Mouse (Mus musculus): Measurements from ENCODE around the gene Rnf114.
A peak's percentile ranks its signal among the peaks of the same experiment; 100 is the strongest.

Rnf114 gene

DNA sequence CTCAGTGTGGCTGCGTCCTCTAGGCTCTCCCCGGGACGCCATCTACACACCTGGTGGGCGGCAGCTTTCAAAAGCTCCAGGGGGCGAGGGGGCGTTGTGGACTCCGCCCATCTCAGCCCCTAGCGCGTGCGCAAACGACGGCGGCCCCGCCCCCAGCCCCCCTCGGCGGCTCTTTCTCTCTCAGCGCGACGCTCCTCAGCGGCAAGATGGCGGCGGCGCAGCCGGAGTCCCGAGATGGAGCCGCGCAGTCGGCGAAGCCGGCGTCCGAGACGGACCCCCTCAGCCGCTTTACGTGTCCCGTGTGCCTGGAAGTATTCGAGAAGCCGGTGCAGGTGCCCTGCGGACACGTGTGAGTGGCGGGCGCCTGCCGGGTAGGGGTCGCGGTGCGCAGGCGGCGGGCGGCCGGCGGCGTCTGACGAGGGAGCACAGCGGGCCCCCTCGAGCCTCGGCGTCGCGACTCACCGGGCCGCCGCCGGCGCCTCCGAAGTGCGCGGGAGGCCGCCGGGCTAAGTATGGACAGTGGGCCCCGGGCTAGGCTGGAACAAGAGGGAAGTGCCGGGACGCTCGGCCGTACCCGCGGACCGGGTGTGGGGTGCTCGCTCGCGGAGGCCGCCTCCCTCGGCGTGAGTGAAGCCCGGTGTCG, 10.9 kb downstream of the Rnf114 start:
- peak in 1 of 2 experiments; percentile 63 for DNase-seq (ENCODE audit: low read depth in 1 of 2, low spot score in 2 of 2)

DNA sequence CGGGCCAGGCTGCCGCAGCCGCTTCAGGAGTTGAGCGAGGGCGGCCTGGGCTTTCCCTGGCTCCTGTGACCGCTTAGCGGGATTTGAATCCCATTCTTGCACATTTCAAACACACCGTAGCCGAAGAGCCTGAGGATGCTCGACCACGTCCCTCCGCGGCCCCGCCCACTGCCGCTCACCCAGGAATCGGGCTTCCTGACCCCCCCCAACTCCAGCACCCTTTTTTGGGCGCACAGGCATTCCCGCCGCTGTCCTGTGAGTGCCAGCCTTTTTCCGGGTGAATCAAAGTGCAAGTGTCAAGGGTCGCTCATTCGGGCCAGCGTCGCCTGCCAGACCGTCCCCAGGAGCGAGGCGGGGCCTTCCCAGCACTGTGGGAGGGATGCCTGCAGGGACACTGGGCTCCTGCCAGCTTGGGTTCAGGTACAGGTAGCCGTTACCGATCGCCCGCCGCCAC, 11.5 kb downstream of the Rnf114 start:
- no peak for DNase-seq (ENCODE audit: low read depth in 1 of 2, low spot score in 2 of 2)

DNA sequence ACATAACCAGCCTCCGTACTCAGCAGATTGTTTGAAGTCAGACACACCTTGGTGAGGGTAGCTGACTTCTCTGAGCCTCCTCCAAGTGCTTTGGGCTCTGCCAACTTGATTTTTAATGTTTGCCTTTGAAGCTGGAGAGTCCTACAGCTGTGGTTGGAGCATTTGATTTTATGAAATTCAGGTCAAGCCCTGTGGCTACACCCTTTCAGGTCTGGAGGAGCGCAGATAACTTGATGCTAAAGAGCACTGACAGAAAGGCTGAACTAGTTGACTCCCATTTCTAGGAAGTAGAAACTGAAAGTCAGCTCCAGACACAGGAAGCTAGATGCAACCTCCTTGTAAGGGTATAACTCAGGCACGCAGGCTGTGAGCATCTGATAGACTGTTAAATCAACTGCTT, 12.7 kb downstream of the Rnf114 start:
- DNase-seq (ENCODE audit: low read depth in 1 of 2, low spot score in 2 of 2) = peak in 1 of 2 experiments; percentile 33

DNA sequence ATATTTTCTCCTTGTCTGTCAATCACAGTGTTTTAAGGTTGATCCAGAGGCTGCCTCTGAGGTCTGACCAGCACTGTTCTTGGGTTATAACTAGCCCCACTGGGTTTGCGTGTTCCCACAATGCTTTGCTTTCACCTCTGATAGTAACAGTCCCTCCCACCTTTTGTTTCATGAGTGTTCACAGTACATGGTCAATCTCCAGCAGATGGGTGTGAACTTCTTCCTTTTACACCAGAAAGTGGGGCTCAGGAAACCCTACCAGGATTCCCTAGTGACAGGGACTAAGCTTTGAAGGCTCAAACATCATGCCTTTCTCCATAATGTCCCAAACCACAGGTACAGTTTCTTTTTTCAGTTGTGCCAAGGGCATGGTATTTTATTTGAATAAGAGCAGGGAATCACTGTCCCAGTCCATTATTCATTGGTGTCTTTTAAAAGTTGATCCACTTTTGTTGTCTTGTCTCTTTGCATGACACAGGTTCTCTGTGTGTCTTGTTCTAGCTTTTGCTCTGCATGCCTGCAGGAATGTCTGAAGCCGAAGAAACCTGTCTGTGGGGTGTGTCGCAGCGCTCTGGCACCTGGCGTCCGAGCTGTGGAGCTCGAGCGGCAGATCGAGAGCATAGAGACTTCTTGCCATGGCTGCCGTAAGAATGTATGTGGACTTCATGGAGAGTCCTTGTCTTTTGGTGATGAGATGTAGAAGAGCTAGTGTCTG, 14.3 kb downstream of the Rnf114 start:
- DNase-seq (ENCODE audit: low read depth in 1 of 2, low spot score in 2 of 2) = no peak

DNA sequence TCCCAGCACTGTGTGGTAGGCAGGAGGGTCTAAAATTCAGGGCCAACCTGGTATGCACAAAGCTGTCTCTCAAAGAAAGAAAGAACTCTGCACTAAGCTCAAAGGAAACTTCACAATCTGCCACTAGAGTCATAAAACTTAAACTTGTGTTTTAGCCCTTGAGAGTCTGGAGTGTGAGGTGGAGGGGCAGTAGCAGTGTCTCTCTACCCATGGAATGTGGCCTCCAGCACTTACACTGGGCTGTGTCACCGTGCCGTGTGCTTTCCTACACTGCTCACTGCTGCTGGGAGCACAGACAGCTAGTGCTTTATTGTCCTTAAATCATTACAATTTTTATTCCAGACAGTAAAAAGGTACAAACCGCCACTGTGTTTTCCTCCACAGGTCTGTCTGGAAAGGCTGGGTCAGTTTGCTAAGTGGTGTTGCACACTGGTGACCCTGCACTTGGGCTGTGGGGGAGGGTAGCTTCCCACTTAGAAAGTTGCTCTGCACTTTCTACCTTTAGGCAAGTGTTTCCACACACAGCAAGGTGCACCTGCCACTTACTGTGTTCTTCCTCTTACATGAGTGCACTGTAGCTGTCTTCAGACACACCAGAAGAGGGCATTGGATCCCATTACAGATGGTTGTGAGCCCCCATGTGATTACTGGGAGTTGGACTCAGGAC, 15.4 kb downstream of the Rnf114 start:
- no peak for DNase-seq (ENCODE audit: low read depth in 1 of 2, low spot score in 2 of 2)

DNA sequence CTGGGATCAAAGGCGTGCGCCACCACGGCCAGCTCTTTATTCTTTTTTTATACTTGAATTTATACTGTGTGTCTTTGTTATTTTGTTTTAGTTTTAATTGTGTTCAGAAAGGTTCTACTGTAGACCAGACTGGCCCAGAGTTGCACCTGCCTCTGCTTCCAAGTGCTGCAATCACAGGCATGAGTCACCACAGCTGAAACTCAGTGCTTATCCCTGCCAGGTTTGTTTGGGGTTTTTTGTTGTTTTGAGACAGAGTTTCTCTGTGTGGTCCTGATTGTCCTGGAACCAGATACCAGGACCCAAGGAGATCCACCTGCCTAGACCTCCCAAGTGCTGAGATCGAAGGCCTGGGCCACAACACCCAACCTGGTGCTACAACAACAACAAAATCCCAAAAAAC, 16.1 kb downstream of the Rnf114 start:
- DNase-seq (ENCODE audit: low read depth in 1 of 2, low spot score in 2 of 2) = no peak

DNA sequence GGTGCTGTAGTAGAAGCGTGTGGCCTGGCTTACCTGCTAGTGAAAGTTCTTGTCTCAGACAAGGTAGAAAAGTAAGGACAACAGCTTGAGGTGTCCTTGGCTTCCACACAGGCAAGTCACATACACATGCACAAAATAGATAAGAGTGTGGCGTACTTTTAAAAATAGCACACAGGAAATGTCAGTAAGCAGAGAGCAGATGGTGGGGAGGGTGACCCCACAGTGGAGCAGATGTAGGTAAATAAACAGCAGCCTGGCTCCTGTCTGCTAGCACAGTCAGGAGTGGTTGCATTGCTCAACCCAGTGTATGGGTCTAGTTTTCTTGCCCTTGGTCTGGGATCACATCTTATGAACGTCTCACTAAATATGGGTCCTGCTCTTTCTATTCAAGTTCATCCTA, 18.0 kb downstream of the Rnf114 start:
- no peak for DNase-seq (ENCODE audit: low read depth in 1 of 2, low spot score in 2 of 2)

DNA sequence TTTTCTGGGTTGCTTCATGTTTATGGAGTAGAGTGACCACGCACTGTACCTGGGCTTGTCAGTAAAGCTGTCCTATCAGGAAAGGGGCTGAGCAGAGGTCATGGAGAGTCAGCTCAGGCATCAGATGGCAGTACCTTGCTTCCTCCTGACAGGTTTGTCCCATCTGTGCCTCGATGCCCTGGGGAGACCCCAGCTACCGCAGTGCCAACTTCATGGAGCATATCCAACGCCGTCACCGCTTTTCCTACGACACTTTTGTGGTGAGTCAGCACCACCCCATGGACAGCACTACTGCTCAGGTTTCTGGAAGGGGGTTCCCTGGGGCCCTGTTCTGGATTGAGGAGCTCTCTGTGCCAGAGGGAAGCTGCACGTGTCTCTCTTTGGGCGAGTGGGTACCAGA, 19.9 kb downstream of the Rnf114 start:
- DNase-seq (ENCODE audit: low read depth in 1 of 2, low spot score in 2 of 2) = no peak

DNA sequence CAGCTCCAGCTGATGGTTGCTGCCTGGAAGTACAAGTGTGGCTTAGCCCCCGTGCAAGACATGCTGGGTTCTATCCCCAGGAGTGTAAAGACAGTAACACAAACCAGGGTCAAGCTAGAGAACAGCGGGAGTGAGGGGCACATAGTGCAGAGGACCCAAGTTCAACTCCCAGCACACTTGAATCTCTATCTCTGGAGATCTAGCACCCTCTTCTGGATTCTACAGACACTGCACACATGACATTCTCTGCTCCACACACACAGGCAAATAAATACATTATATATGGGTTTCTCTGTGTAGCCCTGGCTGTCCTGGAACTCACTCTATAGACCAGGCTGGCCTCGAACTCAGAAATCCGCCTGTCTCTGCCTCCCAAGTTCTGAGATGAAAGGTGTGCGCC, 20.5 kb downstream of the Rnf114 start:
- no peak for DNase-seq (ENCODE audit: low read depth in 1 of 2, low spot score in 2 of 2)

DNA sequence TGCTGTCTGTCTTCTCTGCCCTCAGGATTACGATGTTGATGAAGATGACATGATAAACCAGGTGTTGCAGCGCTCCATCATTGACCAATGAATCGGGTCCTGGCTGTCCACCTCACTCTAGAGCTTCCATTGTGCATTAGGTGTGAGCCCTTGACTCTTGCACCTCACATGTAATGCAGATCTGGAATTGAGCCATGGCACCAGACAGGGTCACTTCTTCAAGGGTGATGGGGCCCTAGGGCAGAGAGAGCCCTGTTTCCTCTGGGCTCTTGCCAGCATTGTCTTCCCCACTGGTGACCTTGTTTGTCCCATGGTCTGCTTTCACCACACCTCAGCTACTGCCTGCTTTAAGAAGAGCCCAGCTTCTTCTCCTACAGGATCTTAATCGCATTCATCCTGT, 22.2 kb downstream of the Rnf114 start:
- no peak for DNase-seq (ENCODE audit: low read depth in 1 of 2, low spot score in 2 of 2)

DNA sequence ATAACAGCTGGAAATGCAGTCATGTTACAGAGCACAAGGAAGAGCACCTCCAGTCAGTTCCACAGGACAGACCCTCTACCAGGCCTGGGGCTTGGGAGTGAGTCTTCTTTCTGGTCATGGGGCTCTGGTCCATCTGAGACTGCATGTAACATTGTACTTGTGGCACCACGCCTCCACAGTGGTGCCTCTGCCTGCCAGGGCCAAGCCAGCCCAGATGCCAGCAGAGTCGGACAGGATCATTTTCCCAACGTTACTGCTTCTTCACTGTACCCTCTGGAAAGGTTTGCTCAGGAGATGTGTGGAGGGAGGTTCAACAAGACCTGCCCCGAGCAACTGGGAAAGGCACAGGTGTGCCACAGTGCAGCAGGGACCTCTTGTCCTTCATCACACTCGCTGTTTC, 23.2 kb downstream of the Rnf114 start:
- DNase-seq (ENCODE audit: low read depth in 1 of 2, low spot score in 2 of 2) = no peak

DNA sequence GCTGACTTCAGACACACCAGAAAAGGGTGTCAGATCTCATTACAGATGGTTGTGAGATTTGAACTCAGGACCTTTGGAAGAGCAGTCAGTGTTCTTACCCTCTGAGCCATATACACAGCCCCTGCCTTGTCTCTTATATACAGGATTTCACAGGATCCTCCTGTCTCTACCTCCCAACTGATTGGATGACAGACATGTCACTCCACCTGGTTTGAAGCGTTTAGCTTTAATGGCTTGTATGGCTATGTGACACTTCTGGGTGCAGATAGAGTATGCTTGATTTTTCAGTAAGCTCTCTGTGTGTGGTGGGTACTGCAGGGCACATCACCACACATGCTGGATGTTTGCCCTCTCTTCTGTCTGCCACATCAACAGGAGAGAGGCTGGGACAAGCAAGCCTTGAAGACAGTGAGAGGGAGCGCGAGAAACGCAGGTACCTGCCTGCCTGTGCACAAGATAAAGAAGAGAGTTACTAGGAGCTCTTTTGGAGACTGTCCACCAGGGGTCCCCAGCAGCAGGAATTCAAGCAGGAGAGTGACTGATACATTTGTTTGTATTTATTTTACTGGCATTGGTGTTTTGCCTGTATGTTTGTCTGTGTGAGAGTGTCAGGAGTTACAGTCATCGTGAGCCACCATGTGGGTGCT, 27.3 kb downstream of the Rnf114 start:
- no peak for DNase-seq (ENCODE audit: low read depth in 1 of 2, low spot score in 2 of 2)

DNA sequence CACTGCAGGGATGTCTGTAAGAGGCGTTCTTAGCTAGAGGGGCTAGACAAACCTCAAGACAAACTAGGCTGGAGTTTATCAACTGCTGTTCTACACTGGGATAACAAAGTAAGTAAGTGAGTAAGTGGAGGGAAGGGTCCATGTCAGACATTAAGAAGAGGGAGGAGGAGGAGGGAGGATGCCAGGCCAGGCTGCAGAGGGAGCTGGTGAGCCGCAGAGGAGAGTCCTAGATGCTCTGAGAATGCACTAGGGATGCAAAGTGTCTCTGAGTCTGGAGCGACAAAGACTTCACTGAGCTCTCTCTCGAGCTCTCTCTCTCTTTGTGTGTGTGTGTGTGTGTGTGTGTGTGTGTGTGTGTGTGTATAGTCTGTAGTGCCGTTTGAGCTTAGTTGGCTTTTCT, 35.8 kb downstream of the Rnf114 start:
- DNase-seq (ENCODE audit: low read depth in 1 of 2, low spot score in 2 of 2) = no peak

DNA sequence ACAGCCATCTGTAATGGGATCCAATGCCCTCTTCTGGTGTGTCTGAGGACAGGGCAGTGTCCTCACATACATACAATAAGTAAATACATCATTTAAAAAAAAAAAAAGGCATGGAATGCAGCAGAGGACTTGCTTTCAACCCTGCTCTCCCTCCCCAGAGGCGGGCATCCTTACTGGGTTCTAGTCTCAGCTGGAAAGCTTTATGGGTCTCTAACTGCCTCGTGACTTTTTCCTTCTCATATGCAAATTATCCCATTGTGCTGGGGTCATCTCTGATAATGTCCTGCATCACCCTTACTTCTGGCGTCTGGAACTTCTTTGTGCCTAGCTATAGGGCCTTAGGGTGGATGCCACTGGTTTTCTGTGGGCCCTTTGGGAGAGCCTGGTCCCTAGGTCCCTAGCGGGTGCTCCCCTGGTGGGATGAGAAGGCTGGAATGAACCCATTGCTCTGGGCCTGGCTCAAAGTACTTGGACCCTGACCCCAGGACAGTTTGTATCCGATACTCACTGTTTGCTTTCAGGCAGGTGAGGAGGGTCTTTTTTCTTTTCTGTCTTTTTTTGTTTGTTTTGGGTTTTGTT, 37.6 kb downstream of the Rnf114 start:
- DNase-seq (ENCODE audit: low read depth in 1 of 2, low spot score in 2 of 2) = no peak

DNA sequence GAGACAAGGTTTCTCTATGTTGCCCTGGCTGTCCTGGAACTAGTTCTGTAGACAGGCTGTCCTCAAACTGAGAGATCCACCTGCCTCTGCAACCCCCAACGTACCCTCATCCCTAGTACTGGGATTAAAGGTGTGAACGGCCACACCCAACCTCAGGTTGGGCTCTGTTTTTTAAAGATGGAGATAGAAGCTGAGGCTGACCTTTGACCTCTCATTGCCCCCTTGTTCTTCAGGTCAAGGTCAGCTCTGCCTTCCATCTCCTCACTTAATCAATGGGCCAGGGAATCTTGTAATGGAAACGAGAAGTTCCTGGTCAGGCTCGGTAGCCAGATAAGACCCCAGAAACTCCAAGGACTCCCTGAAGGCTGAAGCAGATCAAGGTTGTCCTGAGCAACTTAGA, 38.1 kb downstream of the Rnf114 start:
- DNase-seq (ENCODE audit: low read depth in 1 of 2, low spot score in 2 of 2) = no peak

DNA sequence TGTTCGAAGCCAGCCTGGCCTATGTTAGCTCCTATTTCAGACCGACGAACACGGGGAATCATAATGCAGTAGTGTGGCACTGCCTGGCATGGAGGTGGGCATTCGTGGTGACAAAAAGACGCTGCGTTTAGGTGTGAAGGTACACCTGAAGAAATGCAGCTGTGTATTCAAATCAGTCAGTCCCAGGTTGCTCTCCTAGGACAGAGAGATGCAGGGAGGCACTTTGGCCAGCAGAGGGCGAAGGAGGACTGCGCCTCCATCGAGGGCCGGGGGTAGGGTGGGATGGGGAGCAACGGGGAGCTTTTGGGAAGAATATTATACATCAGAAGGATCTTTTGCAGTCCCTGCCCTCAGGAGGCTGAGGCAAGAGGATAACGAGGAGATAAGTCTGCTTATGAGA, 39.7 kb downstream of the Rnf114 start:
- DNase-seq (ENCODE audit: low read depth in 1 of 2, low spot score in 2 of 2) = no peak

DNA sequence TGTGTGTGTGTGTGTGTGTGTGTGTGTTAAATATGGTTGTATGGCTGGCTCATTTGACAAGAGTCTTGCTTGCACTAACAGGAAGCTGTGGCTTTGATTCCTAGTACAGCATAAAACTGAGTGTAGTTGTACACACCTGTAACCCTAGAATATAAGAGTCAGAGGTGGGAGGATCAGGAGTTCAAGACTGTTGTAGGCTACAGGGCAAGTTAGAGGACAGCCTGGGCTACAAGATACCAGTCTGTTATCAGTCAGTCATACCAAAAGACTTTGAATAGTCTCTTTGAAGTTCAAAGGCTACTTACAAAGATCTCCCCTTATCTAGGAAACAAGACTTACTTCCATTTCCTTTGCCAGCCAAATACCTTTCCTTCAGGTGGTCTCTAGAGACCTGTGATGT, 41.4 kb downstream of the Rnf114 start:
- DNase-seq (ENCODE audit: low read depth in 1 of 2, low spot score in 2 of 2) = no peak

DNA sequence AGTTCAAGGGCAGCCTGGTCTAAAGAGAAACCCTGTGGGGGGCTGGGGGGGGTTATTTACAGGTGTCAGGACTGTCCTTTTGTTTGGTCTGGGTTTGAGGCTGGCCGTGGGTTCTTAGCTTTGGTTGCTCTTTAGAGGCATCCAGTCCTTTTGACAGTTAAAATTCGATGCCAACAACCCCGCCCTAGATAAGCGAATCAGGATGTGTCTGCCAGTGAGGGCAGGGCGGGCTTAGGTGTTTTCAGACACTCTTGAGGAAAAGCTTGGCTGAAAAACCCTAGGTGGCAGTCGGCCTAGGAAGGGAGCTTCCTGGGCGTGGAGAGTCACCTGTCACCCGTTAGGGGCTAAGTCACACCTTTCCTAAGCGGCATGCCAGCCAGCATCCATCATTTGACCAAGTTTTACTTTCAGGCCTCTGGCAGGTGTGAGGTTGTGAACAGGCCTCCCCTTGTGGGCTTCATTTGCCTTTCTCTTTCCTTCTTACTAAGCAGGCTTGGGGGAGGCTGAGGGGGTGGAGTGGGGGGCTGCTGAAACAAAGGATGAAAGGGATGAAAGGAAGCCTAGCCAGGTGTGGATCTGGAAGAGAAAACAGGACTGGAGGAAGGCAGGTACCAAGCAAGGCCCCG, 44.0 kb downstream of the Rnf114 start:
- no peak for DNase-seq (ENCODE audit: low read depth in 1 of 2, low spot score in 2 of 2)

DNA sequence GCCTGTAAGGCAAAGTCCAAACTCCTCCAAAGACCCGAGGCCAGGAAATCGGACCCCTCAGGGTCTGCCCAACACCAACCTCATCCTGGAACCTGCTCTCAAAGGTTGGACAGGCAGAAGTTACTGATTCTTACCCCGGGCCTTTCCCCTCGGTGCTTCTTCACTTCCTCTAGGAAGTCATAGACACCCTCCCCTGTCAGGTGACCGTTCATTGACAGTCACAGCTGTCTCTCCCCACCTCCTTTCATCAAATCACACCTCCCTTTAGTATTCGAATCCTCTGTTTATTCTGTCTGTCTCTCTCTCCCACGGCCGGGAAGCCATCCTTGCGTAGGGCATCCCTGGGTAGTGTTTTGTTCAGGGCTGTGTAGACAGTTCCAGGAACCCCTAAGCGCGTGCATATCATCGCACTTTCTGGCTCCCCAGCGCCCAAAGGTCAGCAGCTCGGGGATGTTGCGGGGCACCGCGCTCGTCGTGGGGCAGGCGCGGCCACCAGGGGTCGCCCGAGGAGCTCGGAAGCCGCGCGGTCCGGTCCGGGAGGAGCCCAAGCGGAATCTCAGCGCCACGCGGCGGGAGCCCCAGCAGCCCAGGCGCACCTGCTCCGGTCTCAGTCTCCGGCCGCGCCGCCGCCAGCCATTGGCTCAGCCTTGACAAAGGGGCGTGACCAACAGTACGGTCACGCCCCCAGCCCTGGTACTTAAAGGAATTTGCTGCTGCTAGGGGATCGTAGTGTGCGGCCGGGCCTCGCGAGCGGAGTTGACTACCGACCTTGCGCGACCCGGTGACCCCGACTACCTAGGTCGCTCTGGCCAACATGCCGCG, 45.2 kb downstream of the Rnf114 start, which contains the start of gene Snai1:
Gene Snai1 (plus strand): TSS at position 720 of the 822 bp plus-strand sequence.
- peak; percentile 48 to 78 for DNase-seq (ENCODE audit: low read depth in 1 of 2, low spot score in 2 of 2)

DNA sequence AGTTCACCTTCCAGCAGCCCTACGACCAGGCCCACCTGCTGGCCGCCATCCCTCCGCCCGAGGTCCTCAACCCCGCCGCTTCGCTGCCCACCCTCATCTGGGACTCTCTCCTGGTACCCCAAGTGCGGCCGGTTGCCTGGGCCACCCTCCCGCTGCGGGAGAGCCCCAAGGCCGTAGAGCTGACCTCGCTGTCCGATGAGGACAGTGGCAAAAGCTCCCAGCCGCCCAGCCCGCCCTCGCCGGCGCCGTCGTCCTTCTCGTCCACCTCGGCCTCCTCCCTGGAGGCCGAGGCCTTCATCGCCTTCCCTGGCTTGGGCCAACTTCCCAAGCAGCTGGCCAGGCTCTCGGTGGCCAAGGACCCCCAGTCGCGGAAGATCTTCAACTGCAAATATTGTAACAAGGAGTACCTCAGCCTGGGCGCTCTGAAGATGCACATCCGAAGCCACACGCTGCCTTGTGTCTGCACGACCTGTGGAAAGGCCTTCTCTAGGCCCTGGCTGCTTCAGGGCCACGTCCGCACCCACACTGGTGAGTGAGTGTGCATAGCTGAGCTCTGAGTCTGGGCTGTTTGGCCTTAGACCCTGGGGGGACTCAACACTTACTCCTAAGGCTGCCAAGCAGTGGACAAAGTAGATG, 46.3 kb downstream of the Rnf114 start:
- no peak for DNase-seq (ENCODE audit: low read depth in 1 of 2, low spot score in 2 of 2)

Measured in monocyte, adult 2 months (primary cell).